Mouse (Mus musculus) embryonic stem cell, embryonic (primary cell): ENCODE measurements around the gene Plcb1.
"Not testable (repeated sequence)": the region's sequence is repeated elsewhere in the genome, so short reads cannot be mapped to it uniquely, and the experiment has no call there.

Source experiments
- CTCF ChIA-PET, 4 experiments: fragments of 300-600 bp in 2 of 4; fragments of 350-600 bp in 2 of 4; sonication (Branson Sonifier 250); formaldehyde crosslinking; loops; one replicate each; lab custom pipeline; 2022; ENCODE audit warnings: inconsistent platforms in 2 of 4; lab: Charles Lee
- POLR2A ChIA-PET, 4 experiments: fragments of 300-600 bp in 2 of 4; fragments of 350-600 bp in 2 of 4; sonication (Branson Sonifier 250); formaldehyde crosslinking; loops; one replicate each; lab custom pipeline; 2022; ENCODE audit warnings: antibody characterized with exemption in 4 of 4, inconsistent platforms in 1 of 4; lab: Charles Lee

The Plcb1 gene

DNA sequence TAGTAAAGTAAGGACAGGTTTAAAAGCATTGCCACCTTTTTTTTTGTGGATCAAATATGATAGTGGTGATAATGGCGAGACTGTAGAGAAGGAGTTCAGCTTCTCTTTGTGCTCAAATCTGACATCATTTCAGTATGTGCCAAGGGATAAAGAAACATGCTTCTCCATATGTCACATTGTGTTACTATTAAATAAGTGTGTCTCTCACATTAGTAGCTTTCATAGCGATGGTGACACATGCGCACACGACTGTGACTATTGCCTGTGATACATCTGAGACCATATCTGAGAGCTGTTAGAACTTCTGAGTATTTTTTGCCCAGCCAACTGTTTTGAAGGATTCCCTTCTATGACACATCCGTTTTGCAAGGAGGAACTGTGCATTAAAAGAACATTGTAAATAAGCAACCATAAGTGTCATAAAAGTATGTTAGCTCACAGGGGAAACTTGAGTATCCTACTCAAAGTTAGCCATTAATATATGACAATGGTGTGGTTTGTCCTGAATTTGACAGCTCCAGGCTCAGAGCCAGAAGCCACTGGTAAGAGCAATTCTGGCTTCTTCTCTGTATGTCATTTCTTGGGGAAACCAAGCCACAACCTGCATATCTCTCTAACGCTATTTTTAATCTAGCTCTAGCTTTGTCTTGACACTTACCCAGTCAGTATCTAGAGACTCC is 150.2 kb downstream of the Plcb1 start:
- CTCF ChIA-PET, result interaction anchor here in 1 of 4 experiments (0.6 kb wide), 1 partner anchor 45 kb away, joined by 3 read pairs; no protein-coding TSS in a partner anchor

GRCm38 (mm10) chr2:134937666-134938065 is 151.8 kb downstream of the Plcb1 start:
- CTCF ChIA-PET, result no interaction called here
- POLR2A ChIA-PET, result no interaction called here

More for the DNA sequence above, 150.2 kb downstream of the Plcb1 start:
- POLR2A ChIA-PET, result no interaction called here

DNA sequence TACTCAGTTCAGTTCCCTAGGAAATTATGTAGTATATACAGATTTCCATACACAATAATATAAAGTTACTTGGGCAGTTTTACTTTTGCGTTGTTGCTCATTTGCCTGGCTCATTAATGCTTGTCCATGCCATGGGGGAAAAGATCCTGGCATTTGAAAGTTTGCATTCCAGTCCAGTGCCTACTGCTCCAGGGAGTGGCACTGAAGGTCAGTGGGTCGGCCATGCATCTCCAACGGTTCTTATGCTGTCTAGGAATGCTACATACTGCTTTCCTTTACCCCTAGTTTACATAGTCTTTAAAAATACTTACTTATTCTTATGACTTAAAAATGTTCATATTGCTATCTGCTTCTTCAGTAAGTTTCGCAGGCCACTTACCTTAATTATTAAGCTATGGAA is 156.2 kb downstream of the Plcb1 start:
- CTCF ChIA-PET, result no interaction called here
- POLR2A ChIA-PET, result no interaction called here

DNA sequence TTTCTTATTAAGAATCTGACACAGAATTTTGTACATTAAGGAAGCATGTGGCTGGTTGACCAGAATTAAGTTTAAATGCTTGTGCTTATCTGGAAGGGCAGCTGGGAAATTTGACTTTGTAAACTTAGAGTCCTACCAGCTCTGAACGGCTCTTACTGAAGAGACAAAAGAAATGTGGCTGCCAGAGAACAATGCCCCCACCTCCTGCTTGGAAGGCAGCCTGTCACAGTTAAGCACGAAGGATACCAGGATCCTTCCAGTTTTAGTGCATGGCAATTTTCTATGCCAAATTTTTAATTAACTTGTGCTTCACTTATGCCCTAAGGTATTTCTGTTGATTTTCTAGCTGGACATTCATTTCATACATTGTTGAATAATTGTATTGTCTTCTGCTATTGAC is 157.1 kb downstream of the Plcb1 start:
- CTCF ChIA-PET, result no interaction called here
- POLR2A ChIA-PET, result no interaction called here

DNA sequence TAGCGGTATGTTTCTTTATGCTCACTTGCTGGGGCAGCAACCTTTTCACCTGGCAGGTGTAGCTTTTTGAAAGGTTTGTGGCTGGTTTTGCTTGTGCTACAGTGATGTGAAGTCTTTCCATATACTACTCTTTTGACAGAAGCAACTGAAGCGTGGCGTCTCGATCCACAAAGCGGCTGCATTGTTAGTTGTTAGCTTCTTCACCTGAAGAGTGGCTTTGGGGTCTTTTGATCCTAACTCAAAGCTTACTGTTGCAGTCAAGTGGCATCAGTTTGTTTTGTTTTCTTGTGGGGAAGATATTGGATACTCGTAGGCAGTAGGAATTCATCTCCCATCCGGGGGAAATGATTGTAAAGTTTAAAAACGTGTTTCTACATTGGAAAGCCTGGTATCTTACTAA is 160.5 kb downstream of the Plcb1 start:
- POLR2A ChIA-PET, result no interaction called here
- CTCF ChIA-PET, result no interaction called here

DNA sequence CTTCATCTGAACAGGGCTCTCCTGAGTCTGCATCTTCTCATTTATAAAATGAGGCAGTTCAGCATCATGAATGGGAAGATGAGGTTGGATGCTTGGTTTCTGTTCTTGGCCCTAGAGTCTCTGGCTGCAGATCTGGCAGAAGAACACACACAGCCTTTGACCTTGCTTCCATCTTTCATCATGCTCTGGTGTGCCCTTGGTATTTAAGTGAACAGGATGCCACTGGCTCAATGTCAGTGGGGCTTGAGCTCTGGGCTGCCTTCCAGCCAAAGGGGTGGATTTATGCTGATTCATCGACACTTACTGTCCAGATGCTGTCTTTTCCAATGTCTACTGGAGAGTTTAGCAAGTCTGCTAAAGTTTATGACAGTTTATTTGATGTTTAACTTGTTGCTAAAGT is 161.0 kb downstream of the Plcb1 start:
- ChIA-PET POLR2A (no interaction called here), CTCF (no interaction called here)

DNA sequence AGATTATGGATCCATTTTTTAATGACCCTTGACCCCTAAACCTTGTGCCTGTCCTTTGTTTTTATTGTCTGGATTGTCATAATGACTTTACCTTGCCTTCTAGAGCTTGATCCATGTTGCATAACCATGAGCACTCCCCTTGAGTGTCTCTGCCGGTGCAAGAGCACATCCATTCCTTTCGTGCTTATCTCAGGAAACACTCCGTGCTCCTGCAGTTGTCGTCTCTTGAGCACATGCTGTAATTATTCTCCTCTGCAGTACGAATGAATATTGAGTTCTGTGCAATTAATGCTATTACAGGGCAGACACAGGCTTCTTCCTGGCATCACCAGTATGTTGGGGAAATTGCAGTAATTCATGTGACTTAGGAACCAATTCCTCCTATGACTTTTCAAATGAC is 166.2 kb downstream of the Plcb1 start:
- CTCF ChIA-PET, result no interaction called here
- POLR2A ChIA-PET, result no interaction called here

- POLR2A ChIA-PET, result no interaction called here
- CTCF ChIA-PET, result no interaction called here
Observed at GRCm38 (mm10) chr2:134956436-134956835, 170.6 kb downstream of the Plcb1 start.

GRCm38 (mm10) chr2:134966131-134966530 is 180.3 kb downstream of the Plcb1 start:
- CTCF ChIA-PET, result no interaction called here
- POLR2A ChIA-PET, result no interaction called here

- CTCF ChIA-PET, result no interaction called here
- POLR2A ChIA-PET, result no interaction called here
Observed at GRCm38 (mm10) chr2:134968380-134968779, 182.5 kb downstream of the Plcb1 start.

- ChIA-PET CTCF (interaction anchor here in 2 of 4 experiments (0.6 kb wide), 2 partner anchors 37 to 393 kb away, joined by 3 read pairs; no protein-coding TSS in a partner anchor), POLR2A (no interaction called here)
Observed at GRCm38 (mm10) chr2:134972376-134972775, 186.5 kb downstream of the Plcb1 start.

DNA sequence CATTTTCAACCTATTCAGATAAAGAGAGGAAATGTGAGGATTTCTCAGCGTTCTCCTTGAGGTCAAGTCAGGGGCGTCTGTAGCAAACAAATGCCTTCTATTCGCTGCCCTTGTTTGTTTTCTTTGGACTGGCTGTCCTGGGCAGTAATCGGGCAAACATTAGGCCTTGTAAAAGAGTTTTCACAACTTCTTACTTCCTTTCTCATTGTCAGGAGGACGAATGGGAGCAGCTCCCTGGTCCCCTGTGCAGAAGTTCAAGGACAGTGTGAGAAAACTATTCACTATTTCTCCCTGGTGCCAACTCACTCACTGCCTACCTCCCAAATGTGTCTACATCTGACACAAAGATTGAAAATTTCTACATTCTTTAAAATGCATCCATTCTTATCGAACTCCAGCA is 188.8 kb downstream of the Plcb1 start:
- ChIA-PET POLR2A (no interaction called here), CTCF (no interaction called here)

DNA sequence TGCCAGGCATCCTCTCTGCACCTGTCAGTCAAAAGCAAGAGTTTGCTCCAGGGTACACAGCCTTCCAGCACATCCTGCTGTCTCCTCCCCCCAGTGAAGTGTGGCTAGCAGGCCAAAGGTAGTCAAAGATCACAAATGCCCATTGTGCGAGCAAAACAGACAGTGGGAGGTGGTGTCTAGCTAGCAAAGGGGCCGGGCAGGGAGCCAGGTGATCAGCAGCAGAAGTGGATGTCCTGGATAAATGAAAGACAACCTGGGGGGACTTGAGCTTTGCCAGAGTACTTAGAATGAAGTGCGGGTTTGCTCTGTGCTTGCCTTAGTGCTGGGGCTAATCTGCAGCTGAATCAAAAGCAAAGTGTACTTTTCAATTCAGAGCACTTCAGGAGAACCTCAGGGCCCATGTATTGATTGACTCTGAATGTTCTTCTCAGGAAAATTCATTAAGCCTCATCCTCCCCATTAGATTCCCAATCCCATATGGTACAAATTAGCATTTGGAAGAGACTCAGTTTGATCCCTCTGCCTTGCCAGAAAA is 191.0 kb downstream of the Plcb1 start:
- ChIA-PET POLR2A (no interaction called here), CTCF (no interaction called here)

GRCm38 (mm10) chr2:134977641-134978040 is 191.8 kb downstream of the Plcb1 start:
- CTCF ChIA-PET, result no interaction called here
- POLR2A ChIA-PET, result no interaction called here

- POLR2A ChIA-PET, result no interaction called here
- CTCF ChIA-PET, result no interaction called here
Observed at GRCm38 (mm10) chr2:134981394-134981793, 195.5 kb downstream of the Plcb1 start.

- POLR2A ChIA-PET, result no interaction called here
Observed at GRCm38 (mm10) chr2:134984884-134985283, 199.0 kb downstream of the Plcb1 start.

GRCm38 (mm10) chr2:134987978-134988377 is 202.1 kb downstream of the Plcb1 start:
- POLR2A ChIA-PET, result interaction anchor here in 1 of 4 experiments (0.6 kb wide), 1 partner anchor 290 kb away, joined by 3 read pairs; no protein-coding TSS in a partner anchor
- CTCF ChIA-PET, result no interaction called here

More at GRCm38 (mm10) chr2:134984884-134985283, 199.0 kb downstream of the Plcb1 start:
- CTCF ChIA-PET, result no interaction called here

- ChIA-PET CTCF (no interaction called here), POLR2A (interaction anchor here in 1 of 4 experiments (1.2 kb wide), 1 partner anchor 49 kb away, joined by 3 read pairs; no protein-coding TSS in a partner anchor)
Observed at GRCm38 (mm10) chr2:134989650-134990292, 203.9 kb downstream of the Plcb1 start.

DNA sequence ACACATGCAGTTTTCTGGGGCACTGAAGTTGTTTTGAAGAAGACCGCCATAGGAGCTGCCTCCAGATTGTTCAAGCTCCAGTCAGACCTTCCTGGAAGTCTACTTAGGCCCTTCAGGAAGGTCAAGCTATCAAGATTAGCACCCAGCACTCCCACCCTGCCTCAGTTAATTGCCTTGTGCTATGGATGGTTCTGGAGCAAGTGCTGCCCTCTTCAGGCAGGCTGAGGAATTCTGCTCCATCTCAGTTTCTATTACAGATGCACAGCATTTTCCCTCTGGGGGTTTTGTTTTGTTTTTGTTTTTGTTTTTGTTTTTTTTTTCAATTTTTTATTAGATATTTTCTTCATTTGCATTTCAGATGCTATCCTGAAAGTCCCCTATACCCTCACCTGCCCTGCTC is 221.3 kb downstream of the Plcb1 start:
- CTCF ChIA-PET, result interaction anchor here in 2 of 4 experiments (0.6 to 0.8 kb wide), 4 partner anchors 60 to 316 kb away, joined by 3 to 9 read pairs (median 6); no protein-coding TSS in a partner anchor
- POLR2A ChIA-PET, result no interaction called here

GRCm38 (mm10) chr2:135007885-135008284 is 222.0 kb downstream of the Plcb1 start:
- CTCF ChIA-PET, POLR2A ChIA-PET: not testable (repeated sequence)
